Mouse (Mus musculus) T-cell, adult 2 months (primary cell): Measurements from ENCODE around the gene Prkn.
"Not testable (repeated sequence)": the region's sequence is repeated elsewhere in the genome, so short reads cannot be mapped to it uniquely, and the experiment has no call there.

Source experiments
- DNase-seq: peaks from one replicate; pipeline ENCODE4 v3.0.0; 2022; ENCODE audit warnings: low spot score

The Prkn gene

DNA sequence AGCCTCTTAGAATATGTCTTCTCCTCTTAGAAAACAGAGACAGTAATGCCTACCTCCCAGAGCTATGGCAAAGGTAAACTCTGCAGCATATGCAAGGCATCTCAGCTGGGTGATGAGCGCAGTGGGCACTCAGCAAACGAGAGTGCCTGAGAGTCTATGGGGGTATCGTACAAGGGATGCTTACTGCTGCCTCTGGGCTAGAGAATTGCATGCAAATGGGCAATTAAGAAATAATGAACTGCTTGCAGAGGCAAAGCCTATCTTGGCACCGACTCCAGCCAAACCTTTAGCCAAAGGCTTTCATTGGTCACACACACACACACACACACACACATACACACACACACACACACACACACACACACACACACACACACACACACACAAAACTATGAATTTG, 290.7 kb downstream of the Prkn start:
- no peak for DNase-seq

DNA sequence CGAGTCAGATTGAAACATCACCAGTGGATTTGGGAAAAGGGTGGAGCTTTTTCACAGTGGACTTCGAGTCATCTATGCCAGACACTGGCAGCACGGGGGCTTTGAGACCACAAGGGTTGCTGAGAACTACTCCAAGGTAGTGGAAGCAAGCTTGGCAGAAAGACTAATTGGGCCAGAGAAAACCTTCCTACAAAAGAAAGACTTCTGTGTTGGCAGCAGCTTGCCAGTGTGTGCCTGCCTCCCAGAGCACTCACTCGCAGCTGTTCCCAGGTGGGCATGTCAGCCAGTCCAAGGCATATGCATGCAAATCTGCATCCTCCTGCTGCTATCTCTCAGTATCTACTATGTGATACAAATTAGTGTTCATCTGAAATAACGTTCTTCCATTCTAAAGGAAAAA, 302.1 kb downstream of the Prkn start:
- no peak for DNase-seq

DNA sequence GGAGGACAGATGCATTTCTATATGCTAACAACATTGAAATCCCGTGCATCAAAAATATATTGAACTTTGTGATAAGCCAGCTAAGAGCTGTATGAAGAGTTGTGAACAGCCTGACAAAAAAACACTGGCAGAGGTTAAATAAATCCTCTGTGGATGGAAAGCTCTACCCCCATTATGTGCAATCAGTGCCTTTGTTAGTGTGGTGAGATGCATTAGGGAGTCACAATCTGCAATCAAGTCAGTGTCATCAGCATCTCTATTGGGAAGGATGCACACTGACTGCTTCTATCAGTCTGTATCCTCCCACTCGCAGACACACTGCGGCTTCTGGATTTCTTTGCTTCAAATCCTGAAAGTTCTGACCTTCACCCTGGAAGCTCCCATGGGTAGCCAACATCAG, 315.9 kb downstream of the Prkn start:
- no peak for DNase-seq

DNA sequence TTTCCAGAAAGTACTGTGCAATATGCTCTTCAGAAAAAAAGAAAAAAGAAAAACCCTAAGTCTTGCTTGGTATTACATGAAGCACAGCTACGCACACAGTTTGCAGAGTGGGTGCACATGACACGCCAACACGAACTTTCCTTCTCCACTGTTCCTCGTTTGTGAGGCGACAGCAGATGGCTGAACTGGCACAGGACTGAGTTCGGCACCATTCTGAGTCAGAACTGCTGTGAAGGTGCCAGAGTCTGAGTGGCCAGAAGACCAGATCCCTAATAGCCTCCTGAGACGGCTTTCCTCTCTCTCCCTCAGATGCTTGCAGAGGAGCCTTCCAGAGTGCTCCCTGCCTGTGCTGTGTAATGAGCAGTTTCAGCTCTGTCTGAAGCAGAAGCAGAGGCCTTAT, 317.4 kb downstream of the Prkn start:
- DNase-seq: no peak

DNA sequence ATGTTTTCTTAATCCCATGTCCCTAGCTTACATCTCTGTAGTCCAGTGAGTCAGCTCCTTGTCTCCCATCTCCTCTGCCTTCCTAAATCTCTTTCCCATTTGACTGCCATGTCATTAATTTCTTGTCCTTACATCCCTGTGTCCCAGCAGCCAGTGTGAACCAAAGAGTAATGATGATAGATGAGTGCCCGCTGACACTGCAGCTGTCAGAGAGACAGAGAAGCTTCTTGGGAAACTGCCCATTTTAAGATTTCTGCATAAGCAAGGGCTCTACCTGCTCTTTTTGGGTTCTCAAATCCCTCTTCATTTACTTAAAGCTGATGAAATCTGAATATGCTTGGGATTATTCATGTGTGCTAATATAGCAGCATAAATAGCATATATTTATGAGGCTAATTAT, 321.3 kb downstream of the Prkn start:
- no peak for DNase-seq

DNA sequence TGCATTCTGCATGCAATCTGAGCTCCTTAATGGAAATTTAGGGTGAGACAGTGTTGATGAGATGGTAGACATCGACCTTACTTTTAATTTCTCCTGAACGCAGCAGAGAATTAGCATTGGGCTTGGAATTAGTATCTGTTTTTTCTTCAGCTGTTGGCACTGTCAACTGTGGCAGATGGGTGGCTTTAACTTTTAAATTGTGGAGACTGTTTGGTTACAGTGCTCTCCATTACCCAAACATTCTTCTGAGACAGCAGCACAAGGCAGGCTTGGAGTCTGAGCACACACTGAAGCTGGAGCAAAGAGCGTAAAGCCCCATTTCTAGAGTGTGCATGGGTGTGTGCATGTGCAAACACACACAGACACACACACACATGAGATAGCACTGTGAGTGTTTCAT, 322.6 kb downstream of the Prkn start:
- DNase-seq: no peak

DNA sequence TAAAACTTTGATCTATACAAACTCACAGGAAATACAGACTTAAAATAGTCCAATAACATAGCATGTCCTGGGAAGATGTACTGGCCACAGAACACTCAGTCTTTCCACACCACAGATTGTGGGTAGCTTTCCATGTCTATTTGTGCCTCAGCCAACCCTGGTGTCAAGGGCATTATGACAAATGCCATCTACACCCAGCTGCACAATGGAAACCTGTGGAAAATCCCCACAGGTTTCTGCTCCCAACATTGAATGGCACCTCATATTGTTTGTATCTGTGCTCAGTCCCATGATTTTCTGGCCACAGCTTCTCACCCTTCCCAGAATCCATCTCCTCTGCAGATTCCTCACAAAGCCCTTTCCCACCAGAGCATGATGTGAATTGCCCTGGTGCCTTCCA, 347.2 kb downstream of the Prkn start:
- no peak for DNase-seq

DNA sequence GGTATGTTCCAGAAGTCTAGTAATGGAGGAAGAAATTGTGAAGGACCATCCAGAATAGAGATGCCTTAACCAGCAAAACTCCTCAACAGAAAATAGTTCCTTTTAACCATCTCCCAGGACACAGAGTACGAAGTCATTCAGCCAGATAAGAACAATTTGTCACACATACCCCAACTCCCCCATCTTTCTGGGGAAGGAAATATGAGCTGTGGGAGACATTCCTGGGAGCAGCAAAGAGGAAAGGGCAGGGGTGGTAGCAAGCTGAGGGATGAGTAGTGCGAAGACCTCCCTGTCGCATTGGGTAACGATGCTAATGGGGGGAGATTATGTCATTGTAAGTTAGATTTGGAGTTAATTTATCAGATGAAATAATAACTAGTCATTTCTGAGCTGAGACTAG, 348.3 kb downstream of the Prkn start:
- no peak for DNase-seq

DNA sequence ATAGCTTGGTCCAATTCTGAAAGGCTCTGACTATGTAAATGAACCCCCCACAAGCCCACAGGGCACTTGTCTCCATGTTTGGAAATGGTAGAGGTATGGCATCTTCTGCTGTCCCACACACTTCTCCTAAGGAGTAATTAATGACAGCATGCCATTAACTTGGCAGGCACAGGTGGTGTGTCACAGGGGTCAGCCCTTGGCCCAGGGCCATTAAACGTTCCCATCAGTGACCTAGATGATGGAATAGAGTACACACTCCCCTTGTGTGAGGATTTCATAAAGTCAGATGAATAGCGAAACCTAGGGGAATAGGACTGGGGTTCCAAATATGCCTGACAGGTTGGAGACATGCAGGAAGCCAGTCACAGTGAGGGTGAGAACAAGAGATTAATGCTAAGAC, 350.1 kb downstream of the Prkn start:
- no peak for DNase-seq

DNA sequence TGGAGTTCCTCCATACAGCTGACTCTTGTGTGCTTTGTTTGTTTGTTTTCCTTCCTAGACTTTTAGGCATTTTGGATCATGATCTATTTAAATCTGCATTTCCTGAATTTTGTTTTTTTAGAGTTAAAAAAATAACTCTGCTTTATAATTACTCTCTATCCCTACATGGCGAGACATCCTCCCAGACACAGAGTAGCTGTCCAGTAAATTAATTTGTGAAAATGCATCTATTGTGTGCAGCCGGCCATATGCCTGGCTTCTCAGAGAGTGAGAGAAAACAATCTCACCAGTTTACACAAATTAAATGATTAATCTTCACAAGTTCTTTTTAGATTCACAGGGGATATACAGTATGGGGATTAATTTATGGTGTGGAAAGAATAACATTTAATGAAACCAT, 357.9 kb downstream of the Prkn start:
- no peak for DNase-seq

DNA sequence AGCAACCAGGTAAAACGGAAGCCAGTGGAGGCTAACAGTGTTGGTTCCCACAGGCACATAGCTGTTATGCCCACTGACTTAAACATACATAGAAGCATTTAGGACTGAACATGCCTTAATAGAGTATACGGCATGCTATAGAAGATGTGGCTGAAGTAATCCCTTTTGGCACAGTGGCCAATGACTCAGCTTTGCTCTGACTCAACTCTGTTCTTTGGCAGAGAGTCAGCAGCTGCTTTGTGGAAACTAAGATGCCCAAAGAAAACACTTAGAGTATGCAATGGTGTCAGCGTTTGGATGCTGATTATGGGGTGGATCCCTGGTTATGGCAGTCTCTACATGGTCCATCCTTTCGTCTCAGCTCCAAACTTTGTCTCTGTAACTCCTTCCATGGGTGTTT, 368.9 kb downstream of the Prkn start:
- not testable (repeated sequence) for DNase-seq

DNA sequence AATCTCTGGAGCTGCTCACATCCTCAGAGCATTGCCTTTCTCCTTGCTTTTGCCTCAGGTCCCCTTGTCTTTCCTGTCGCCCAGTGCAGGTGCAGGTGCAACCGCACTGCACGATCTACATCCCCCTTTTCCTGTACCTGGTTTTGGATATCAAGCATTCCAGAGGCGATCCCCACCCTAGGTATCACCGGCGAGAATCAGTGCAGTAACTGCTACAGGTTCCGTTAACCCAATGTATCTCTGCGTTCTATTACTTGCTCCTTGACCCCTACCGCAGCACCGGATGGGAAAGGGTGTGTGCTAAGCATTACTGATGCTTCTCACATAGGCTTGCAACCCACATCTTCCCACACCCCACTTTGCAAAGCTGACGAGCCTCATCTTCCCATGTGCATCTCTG, 370.8 kb downstream of the Prkn start:
- no peak for DNase-seq

DNA sequence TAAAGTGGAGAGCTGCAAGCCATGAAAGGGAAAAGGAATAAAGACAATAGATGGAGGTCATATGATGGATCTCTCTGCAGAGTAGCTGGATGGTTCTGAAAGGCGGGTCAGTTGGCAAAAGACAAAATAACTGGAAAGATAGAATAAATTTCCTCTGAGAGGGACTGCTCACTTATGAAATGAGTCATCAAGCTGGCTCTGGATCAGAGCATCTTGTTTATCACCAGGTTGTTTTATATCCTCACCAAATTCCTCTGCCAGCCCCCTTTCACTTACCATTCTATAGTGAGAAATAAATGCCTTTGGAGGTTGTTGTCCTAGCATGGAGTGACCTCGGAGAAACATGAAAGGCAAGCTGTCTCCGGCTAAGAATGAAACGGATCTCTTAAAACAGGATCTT, 371.4 kb downstream of the Prkn start:
- DNase-seq: no peak

DNA sequence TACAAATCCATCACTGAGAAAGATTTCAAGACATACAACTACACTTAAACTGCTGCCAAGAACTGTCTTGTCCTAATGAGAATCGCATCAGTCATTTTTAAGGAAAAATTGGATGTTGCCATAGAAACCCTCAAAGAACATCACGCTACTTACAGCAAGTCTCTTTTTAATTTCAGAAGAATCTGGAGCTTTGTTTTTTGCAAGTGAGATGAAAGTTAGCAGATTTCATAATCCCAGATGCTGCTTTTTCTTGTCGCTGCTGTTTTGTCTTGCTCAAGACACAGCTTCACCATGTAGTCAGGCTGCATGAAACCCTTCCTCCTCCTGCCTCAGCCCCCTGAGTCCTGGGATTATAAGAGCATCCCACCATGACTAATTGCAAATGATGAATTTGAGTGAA, 373.5 kb downstream of the Prkn start:
- DNase-seq: no peak

DNA sequence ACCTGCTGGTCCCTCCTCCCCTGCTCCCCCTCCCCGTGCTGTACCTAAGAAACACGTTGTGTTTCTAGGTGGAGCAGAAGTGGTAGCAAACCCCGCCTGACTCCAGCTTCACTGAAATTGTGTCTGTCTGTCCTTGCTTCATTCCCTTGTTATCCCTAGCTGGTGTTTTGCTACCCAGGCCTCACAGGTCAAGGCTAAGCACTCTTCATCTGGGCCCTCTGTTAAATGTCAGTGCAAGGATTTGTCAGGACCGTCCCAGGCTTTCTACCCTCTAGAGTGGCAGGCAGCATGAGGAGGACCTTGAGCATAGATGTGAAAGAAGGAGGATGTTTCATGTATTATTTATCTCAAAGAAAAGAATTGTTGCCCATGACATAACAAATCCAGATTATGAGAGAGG, 388.8 kb downstream of the Prkn start:
- no peak for DNase-seq

DNA sequence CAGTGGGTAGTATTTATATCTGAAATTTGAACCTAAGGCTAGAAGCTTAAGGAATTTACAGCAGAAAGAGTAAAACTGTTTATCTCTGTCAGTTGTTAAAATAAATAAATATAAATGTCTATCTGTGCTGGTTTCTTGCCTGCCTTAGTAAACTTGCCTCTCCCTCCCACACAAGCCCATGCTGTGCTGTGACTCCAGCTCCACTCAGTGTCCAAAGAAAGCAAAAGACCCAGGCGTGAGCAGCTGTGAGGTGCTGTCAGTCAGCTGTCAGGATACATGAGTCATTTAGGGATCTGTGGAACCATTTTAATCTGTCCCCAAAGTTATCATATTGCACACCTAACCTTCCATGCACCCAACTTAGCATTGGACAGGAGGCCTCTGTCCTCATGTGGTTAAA, 389.2 kb downstream of the Prkn start:
- no peak for DNase-seq

DNA sequence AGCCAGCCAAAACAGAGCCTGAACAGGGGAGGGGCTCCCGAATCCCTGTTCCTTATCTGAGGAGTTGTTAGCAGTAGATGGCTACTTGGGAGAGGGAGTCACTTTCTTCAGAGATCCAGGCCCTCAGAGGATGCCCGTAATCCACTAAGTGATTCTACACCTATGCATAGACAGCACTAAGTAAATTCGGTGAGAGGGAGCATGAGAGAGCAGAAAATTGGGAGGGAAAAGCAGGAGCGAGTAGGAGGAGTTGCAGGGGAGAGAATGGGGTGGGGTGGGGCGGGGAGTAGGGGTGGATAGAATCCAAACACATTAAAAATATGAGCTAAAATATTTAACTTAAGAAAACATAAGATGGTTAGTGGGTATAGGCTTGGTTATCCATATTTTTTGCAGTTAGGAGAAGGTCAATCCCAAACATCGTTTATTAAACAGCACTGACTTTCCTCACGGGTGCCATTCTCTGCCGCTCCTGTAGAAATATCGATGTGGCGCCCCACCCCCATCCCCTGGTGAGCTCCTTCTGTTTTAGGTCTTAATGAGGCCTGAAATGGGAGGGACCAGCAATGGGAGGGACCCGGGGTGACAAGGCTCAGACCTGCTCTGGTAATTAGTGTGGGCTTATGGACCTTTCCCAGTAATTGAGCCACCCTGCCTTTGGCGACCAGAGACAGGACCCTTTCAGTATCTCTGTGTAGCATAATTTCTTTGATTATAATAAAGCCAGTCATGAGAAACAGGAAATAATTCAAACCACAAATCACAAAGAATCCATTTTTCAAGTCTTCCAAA, 390.6 kb downstream of the Prkn start:
- DNase-seq: no peak

DNA sequence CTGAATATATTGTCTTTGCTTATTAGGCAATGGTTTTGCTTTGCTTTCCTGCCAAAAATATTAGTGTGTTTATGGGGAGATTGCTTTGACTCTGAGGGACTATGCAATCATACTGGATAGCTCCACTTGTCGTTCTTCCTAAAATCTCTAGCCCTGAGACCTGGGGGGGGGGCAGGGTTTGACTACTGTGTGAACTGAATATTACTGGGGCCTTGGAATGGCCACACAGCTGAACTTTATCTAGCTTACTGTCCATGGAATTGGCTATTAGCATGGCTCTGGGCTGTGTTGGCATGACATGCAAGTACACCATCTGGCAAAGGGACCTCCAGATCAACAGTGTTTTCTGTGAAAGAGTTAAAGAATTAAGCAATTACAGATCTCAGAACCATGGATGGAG, 395.1 kb downstream of the Prkn start:
- no peak for DNase-seq

DNA sequence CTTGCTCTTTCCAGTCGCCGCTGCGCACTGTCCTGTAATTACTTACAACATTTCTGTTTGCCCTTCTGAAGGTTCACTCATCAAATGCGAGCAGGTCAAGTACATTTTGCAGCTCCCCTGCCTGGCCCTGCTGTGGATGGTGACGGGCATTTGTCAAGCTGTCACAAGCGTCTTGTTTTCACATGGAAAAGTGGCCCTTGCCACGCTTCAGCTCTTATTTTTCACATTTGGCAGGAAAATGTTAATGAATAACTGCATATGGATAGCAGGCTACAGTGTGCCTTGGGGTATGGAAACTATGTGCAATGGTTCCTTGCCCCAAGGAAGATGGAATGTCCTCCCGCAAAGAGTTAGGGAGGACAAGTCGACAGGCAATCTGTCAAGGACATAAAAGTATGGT, 404.9 kb downstream of the Prkn start:
- no peak for DNase-seq

DNA sequence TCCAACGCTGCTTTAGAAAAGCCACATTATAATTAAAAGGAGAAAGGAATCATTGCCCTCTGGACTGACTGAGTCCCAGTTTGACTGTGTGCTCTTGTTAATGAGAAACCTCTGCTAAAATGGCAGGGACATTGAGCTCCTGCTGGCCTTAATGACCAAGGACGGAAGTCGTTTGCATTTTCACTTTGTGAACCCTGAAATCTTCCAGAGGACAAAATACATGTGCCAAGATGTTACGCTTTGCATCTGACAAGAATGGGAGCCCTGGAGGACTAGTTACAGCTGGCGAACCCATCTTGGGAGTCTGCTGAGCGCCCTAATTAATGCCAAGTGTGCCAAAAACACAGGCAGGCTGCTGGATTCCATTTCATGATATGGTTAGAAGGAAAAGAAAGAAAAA, 409.0 kb downstream of the Prkn start:
- no peak for DNase-seq

DNA sequence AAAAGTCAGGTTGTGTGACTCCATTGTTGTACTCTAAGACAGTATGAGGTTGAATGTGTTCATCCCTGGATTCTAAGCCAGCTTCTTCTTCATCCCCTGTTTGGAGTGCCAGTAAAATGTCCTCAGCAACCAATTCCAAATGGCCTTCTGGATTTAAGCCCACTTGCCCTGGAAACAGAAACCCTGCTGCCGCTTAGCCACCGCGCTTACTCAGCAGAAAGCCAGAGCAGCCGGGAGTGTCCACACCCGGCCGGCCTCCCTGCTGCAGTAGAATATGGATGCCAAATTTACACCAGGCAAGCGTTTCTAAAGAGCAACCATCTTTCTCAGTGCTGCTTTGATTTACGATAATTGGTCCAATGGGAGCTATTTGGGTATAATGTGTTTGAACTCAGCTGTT, 420.5 kb downstream of the Prkn start:
- no peak for DNase-seq

DNA sequence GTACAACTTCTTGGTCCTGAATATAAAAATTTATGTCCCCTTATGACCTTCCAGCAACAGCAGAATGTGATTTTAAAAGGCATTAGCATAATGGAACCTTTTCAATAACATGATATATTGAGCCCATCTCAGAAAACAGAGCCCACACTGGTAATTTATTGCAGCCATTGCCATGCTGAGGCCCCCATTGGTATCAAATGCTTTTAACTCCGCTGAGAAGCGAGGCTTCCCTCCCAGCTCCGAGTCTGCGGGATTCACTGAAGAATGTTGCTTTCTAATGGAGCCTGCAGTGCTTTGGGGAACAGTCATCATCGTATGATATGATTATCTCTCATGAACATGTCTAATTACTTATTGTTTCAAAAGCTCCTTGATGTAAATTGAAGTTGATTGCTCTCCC, 421.5 kb downstream of the Prkn start:
- no peak for DNase-seq

DNA sequence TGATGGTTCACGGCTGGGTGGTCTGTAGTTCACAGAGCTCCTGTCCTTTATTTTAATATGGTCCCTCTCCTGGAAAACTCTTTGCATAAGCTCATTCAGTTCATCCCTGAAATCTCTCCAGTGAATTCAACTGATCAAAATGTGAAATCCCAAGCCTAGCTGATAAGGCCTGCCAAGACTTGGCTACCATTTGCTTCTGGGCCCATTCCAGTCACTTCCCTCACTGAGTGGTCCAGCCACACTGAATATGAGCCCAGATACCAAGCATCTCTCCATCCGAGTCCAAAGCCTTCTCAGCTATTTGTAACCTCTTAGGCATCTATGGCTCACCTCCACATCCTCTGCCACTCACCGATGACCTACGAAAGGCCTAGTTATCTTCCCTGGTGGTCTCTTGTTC, 427.8 kb downstream of the Prkn start:
- no peak for DNase-seq

DNA sequence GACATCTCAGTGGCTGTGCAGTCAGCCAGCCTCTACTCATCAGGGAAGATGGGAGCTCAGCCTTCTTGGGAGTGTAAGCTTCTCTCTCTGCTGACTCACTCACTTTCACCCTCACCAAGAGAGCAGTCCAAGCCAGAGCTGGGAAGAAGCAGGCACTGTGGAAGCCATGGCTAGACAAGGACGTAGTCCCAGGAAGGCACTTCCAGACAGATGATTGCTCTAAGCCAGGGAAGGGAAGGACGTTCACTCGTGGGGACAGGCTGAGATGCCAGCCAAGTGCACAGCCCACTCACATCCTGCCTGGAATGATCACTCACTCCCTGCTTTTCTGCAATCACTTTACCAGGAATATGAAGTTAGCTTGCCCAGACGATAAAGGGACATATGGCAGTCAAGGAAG, 430.0 kb downstream of the Prkn start:
- DNase-seq: no peak

DNA sequence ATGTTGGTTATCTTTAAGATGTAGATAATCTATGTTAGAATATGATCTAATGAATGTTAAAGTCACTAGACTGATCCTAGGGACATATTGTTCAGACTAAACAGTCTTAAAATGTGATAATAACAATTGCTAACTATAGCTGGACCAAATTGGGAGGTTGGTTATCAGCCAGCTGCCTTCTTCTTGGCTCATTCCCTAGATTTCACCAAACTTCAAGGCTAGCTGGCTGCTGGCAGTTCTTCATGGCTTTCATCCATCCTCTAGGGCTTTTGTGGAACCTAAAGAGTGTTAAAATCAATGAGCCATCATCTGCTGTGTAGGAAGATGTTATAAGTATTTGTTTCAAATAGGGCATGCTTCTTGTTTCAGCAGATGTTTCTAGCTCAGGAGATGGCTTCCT, 431.7 kb downstream of the Prkn start:
- DNase-seq: no peak
